Mouse (Mus musculus) cerebellum, adult 11-12 months (tissue): Measurements from ENCODE around the gene Gm20388.

Experiments
- DNase-seq: peaks from one replicate; pipeline ENCODE4 v3.0.0; 2022

The Gm20388 gene

DNA sequence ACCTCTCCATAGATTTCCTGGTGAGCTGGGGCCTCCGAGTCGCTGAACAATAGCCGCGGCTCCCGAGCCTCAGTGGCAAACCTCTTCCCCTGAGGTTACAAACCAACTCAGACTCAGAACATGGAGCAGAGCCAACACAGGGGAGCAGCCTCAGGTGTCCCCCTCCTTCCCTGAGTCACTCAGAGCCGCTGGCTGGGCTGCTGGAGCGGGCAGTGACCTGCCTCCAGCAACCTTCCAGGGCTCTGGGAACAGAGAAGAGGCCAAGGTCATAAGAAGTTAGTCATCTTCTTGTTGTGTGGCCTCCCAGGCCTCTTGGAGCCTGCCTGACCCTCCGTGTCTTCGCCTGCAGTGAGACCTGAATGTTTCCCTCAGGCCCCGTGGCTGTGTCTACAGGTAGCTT, 1107.6 kb downstream of the Gm20388 start:
- DNase-seq, result no peak

- no peak for DNase-seq
Measured at GRCm38 (mm10) chr8:121021488-121021887, 1110.8 kb downstream of the Gm20388 start.

GRCm38 (mm10) chr8:121023003-121023402, 1112.4 kb downstream of the Gm20388 start:
- no peak for DNase-seq

GRCm38 (mm10) chr8:121023736-121024135, 1113.1 kb downstream of the Gm20388 start:
- no peak for DNase-seq

DNA sequence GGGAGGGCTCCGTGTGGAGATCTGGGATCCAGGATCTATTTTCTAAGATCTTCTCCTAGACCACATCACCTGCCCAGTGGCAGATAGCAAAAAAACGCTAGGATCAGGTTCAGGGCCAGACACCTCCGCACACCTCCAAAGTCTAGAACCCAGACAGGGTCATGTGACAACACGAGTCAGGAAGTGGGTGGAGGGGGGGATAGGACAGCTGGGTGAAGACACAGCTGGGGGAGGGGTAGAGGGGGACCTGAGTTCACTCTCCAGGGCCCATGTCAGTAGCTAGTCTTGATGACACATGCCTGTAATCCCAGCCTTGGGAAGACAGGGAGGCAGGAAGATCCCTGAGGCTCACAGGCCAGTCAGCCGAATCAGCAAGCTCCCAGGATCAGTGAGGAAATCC, 1114.8 kb downstream of the Gm20388 start:
- DNase-seq, result no peak

DNA sequence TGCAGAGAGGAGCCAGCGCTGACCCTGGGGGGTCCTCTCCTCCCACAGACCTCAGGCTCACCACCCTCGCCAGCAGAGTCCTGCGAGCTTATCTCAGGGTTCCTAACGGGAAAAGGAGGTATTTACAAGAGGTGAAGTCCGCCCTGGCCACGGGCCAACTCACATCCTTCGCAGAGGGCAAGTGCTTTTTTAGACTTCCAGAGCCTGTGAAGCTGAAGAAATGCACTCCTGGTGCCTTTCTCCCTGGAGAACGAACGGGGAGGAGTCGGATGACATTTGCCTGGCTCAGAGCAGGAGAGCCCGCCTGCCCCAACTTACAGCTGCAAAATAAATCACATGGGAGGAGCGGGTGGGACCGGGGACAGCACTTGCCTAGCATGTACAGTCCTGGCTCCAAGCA, 1117.1 kb downstream of the Gm20388 start:
- DNase-seq, result no peak

- DNase-seq, result no peak
Measured at GRCm38 (mm10) chr8:121029076-121029475, 1118.4 kb downstream of the Gm20388 start.

DNA sequence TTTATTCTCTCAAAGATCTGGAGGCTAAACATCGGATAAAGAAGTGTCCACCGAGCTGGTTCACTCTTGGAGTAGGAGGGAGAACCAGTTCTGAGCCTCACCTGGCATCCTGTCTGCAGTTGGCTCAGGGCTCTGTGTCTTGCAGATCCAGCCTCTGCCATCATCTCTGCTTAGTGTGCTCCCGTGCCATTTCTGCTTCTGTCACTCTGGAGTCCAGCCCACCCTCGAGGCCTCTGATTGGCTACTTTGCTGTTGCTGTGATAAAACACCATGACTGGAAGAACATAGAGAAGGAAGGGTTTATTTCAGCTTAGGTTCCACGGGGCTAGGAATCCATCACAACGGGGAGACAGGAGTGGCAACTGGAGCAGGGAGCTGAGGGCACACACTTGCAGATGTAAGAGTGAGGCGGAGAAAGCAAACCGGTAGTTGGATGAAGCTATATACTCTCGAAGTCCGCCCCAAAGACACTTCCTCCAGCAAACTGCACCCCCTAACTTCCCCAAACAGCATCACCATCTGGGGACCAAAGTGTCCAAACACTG, 1119.9 kb downstream of the Gm20388 start:
- DNase-seq, result no peak

DNA sequence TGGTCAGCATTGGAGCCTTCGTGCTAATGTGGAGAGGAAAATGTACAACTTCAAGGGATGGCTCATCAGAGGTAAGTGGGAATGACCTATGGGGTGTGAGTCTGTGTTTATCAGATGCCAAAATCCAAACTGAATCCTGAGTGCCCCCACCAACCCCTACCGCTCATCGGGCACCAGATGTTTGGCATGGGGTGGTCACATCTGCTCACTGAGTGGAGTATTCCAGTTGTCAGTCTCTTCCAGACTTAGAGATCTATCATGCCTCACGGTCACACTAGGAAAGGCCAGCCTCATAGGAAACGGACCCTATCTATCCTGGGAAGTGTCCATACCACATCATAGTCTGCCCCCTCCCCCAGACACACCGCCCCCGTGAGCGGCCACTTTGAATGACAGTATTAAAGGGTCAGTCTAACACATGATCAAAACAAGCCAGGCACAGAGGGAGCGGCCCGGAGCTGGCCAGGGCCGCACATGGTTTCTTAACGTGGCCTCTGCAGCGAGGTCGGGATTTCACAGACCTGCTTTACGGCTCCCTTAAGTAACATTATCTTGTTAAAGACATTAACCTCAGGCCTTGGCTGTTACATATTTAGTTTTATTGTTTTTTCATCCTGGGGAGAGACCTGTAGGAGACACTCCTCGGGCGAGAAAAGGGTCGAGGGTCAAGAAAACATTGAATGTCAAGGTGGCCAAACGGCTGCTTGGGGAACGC, 1122.8 kb downstream of the Gm20388 start:
- DNase-seq, result no peak

DNA sequence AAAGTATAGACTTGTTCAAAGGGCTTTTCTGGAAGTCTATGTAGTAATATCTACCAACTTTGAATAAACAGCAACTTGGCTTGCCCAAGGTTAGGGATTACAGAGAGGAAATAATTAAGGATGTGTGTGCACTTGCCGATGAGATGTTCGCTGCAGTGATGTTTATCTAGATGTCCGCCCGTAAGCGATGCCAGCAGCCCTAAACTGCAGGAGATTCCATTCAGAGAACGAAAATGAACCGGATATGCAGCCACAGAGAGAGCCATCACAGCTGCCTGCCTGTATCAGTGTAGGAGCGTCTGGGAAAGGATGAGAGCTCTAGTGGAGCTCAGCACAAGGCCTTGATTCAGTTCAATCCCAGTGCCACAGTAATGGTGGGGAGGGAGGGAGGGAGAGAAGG, 1125.0 kb downstream of the Gm20388 start:
- no peak for DNase-seq

DNA sequence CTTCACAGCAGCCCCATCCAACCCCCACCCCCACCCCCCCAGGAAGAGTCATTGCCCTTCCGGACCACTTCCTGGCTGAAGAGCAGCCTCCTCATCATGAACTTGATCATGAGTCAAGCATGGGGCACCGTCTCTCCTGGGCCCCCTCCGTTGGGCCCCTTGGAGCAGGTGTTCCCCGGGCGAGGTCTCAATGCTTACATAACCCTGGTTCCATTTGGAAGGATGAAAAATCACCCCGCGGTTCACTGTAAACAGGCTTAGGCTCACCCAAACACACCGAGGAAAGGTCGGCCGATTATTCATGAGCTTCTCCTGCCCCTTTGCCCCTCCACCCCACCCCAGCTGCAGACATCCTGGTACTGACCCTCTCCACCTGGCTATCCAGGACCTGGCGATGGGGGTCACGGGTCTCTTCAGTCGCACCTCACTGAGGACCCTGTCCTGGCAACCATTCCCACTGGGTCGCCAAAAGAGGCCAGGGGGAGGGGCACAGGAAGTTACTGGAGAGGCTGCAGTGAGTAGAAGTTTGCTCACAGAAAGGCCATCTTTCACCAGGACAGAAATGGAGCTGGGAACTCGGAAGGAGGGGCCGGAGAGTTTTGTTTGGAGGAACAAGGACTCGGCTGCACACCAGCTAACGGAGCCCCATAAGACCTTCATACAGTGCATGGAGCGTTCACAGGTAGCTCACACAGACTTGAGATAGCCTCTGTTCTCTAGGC, 1133.2 kb downstream of the Gm20388 start:
- DNase-seq, result no peak

DNA sequence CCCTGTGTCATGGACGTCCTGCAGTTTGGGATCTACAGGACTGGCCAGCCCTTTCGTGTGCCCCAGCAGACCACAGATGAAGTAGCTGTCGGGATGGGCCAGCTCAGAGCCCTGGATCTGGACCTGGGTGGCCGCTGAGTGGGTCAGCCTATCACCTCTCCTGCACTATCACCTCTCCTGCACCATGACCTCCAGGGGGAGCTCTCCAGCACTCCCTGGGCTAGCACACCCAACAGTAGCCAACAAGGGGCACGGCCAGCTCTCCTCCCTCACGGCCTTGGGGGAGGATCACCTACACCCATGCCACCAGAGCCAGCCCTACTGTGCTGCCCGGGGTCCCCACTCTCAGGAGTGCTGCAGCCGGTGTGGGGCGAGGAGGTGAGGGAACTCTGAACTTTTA, 1136.8 kb downstream of the Gm20388 start:
- DNase-seq, result no peak

DNA sequence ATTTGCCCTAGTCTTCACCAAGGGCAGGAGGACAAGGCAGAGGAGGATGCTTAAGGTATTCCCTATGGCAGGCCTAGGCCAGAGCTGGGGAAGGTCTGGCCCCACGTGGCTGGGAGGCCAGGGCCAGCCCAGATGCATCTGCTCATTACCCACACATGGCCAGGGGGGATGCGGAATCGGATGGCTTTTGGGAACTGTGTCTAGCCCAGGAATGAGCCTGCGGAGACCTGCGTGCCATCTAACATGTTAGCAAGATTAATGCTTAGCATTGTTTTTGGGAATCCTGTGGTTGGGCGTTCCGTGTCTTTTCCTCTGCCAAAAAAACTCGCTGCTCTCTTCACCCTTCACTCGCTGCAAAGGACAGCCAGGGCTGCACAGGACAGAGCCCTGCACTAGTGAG, 1147.4 kb downstream of the Gm20388 start:
- no peak for DNase-seq

- DNase-seq, result no peak
Measured at GRCm38 (mm10) chr8:121059098-121059497, 1148.5 kb downstream of the Gm20388 start.

- DNase-seq, result no peak
Measured at GRCm38 (mm10) chr8:121062521-121062920, 1151.9 kb downstream of the Gm20388 start.

GRCm38 (mm10) chr8:121063649-121064048, 1153.0 kb downstream of the Gm20388 start:
- DNase-seq, result no peak

- no peak for DNase-seq
Measured at GRCm38 (mm10) chr8:121071454-121071853, 1160.8 kb downstream of the Gm20388 start.

GRCm38 (mm10) chr8:121072406-121073130, 1161.9 kb downstream of the Gm20388 start:
- no peak for DNase-seq

GRCm38 (mm10) chr8:121073174-121074107, 1162.8 kb downstream of the Gm20388 start:
- DNase-seq, result no peak

DNA sequence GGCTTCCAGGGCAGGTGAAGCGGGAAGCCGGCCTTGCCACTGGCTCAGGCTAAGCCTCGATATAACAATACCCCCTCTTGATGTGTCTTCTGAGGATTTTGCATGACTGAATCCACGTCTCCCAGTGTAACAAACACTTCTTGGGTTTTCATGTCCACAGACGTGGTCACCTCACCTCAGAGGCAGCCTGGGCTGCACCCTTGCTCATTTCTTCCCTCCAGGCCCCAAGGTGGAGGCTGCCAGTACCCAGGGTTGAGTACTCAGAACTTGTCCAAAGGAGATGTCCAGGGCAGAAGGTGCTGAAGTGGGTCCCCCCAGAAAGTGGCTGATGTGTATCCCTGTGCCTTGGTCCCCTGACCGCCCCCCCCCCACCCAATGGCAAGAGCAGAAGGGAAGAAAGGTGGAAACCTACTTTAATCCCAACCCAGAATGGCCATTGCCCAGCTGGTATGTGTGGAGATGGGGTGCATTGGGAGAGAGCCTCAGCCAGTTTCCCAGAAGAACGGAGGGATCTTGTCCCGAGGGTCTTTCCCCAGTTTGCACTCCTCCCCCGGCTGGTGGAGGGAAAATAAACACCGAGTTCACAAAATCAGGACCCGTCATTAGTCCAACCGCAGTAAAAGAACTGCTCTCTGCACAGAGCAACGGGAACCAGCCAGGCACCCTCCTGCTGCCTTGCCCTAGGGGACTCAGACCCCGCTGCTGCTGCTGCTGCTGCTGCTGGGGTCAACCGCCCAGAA, 1163.6 kb downstream of the Gm20388 start:
- no peak for DNase-seq

DNA sequence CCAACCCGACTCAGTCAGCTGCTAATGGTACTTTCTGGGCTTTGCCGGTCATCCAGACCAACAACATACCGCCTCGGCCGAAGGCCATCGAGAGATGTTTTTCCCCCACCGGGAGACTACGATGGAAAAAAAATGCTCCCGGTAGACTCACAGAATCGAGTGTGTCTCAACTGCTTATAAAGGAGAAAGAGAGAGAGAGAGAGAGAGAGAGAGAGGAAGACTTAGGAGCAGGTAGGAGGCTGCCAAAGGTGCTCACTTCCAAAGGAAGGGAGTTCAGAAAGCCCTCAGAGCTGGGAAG, 1164.2 kb downstream of the Gm20388 start:
- DNase-seq, result no peak

- DNase-seq, result no peak
Measured at GRCm38 (mm10) chr8:121075936-121076335, 1165.3 kb downstream of the Gm20388 start.
